Mouse (Mus musculus): ENCODE measurements around the gene 4933434E20Rik.
A peak's percentile ranks its signal among the peaks of the same experiment; 100 is the strongest.

4933434E20Rik gene

DNA sequence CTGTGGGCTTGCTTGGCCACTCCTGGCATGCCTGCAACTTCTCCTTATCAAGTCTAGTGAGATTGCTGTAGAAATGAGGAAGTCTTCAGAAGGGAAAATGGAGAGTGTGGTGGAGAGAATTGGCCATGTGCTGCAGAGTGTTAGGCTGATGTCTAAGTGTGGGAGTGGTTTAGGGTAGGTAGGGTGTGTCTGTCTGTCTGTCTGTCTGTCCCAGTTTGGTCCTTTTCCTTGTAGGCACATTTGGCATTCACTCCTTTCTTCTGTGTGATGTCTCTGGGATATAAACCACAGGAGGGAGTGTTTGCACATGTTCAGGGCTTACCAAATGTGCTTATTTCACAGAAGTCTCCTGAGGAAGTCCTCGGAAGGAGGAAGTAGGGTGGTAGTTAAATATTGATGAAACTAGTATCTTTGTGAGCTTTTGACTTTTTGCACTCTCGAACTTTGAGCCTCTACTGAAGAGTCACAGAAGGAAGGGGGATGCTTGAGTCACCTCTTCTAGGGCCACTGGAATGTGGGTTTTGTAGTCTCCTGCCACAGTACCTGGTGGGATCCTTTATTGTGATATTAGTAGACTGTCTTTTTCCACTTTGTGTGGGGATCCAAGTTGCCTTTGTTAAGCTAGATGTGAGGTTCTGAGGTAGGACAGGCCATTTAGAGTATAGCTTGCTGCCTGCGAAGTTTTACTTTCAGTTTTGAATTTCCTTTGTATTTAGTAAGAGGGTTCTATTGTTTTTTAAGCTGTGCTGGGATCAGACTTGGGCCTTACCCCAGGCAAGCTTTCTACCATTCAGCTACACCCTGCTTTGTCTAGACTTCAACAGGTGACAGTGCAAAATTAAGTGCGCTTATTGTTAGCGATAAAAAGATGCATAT, 30.2 kb downstream of the 4933434E20Rik start:
- DNase-seq = no peak

DNA sequence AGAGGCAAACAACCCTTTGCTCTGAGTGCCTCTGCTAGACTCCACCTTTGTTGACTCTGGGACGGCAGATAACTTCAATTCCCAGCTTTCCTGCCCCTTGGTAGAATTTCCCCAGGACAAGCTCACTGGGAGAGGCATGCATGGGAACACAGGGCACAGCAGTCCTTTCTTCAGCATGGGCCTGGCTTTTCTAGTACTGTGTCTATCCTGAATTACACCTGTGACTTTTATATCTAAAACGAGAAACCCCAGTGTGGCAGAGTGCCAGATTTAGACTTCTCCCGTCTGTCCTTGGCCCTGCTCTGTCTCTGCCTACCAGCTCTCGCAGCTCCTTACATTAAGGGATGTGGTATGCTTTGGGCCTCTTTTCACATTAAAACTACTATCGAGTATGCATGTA, 31.6 kb downstream of the 4933434E20Rik start:
- DNase-seq = peak; percentile 22

DNA sequence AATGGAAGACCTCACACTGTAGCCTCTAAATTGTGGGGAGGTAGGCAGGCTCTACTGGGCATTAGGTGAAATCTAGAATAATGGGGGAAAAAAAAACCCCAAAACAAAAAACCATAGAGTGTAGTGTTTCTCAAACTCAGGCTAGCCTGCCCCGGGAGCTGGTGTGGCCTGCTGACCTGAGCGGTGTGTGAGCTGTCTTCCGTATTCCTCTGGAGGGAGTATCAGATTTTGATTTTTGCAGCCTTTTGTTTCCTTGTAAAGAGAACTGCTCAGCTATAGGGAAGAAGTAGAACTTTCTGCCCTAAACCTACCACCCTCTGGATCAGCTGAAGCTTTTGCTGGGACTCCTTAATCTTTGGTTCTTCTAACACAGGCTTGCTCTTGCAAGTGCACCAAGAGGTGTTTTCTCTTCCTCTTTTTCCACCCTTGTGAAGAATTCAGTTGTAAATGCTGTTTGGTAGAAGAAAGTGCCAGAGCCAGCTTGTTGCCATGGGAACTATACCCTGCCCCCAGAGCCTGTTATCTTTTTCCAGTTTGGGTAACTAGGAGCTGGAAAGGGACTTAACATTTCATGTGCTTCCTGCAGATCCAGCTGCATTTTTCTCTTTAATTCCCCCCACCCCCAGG, 32.4 kb downstream of the 4933434E20Rik start:
- DNase-seq = no peak

DNA sequence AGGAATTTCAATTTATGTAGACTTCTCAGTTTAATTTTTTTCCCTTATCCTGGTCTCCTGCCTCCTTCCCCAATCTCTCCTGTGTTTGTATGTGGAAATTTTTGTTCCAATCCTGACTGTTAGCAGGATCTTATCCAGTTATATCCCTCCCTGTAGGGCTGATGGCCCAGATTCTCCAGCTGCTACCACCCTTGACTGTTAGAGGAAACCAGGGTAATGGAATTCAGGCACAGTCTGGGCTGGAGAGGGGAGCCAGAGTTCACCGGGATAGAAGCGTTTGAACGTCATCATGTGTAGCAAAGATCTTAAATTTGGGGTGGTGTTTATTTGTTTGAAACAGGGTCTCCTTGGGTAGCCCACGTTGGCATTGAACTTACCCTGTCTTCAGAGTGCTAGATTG, 33.4 kb downstream of the 4933434E20Rik start:
- DNase-seq = no peak

DNA sequence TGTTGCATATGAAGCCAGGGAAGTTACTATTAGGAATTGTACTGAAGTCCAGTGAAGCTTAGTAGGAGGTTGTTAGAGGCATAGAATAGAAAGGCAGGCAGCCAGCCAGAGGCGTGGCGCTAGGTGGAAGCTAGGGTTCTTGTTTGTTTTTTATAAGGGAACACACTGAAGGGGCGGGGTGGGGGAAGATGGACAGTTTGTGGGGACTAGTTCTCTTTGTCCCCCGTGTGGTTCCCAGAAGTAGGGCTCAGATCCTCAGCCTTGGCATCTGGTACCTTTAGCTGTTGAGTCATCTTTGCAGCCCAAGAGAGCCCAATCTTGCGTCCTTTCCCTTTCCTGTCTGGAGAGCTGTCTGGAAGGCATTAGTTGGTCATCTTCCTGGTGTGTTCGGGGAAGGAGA, 33.8 kb downstream of the 4933434E20Rik start:
- no peak for DNase-seq

DNA sequence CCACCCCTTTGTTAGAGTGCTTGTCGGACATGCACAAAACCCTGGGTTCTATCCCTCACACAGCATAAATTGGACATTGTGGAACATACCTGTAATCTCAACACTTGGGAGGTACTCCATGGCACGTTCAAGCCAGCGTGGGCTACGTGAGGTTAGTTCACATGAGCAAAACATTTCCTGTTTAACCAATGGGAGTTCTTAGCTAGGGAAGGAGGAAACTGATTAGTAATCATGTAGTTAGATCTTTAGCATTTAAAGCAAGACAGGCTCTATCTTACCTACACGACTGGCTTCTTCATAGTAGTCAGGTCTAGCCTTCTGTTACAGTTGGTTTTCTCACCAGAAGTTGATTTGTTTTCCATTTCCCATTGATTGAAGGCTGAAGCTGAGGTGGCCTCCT, 34.6 kb downstream of the 4933434E20Rik start:
- no peak for DNase-seq

DNA sequence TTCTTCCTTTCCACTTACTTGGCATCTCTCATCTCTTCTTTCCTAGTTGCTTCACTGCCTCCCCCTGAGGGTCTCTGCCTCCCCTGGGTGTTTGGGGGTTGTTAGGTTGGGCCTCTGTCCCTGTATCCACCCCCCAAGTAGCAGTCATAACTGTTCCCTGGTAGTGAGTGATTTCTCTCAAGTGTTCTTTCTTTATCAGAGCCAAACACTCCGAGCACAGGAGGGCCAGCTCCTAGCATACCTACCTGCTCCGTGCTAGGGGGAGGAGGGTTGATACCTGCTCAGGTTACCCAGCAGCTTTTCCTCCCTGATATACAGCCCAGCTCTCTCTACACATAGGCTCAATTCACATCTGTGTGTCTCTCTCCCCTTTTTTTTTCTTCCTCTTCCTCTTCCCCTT, 37.2 kb downstream of the 4933434E20Rik start:
- no peak for DNase-seq

DNA sequence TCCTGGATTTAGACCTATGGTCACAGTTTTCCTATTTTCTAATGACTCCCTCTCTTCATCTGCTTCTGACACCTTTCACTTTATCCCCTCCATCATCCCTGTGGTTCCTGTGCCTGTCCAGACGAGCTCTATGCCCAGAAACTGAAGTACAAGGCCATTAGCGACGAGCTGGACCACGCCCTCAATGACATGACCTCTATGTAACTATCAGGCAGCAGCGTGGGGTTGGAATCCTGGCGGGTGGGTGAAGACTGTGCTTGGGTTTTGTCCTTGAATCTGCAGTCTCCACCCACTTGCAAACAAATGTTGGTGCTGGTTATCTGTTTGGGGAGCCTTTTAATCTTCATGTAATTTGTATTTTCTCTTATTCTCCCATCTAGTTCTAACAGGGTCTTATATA, 39.5 kb downstream of the 4933434E20Rik start:
- DNase-seq = no peak

DNA sequence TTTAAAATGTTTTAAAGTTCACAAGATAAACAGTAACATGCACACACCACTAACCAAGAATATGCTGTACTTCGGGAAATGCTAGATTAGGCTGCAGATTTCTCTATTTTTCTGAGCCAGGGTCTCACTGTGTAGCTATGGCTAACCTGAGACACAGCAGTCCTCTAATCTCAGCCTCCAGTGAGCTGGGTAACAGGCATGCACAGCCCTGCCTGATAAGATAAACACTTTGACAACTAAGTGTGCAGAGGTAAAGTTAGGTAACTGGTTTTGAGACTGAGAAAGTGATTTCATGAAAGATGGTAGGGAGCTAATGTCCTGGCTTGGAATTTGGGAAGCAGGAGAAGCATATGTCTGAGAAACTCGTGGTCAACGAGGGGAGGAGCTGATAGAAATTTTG, 43.0 kb downstream of the 4933434E20Rik start:
- DNase-seq = no peak

DNA sequence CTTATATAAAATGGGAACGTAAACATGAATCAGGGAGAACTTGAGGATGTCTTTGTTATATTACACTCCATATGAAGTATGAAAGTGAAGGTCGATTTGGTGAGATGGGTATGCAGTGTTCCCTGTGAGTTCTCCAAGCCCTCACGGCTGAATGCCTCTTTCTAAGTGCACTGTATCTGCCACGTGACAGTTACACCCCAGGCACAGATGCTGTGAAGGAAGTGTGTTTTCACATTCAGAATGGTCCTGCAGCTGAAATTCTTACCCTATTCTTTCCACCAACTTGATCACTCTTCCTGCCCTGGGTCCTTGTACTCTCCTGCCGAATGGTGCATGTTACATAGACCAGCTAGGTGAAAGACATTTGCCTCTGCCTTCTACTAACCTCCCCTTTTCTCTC, 46.5 kb downstream of the 4933434E20Rik start:
- no peak for DNase-seq

DNA sequence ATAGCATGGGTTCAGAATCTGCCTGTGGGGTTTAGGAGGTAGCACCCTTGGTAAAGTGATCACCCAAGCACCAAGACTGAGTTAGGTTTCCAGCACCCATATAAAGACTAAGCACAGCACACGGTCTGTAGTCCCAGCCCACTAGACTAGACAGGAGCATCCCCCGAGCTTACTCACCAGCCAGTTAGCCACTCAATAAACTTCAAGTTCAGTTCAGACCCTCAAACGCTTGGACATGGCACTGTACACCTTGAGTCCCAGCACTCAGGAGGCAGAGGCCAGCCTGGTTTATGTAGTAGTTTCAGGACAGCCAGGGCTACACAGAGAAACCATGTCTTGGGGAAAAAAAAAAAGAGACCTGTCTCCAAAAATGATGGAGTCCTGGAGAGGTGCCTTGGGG, 49.6 kb downstream of the 4933434E20Rik start:
- DNase-seq = no peak

DNA sequence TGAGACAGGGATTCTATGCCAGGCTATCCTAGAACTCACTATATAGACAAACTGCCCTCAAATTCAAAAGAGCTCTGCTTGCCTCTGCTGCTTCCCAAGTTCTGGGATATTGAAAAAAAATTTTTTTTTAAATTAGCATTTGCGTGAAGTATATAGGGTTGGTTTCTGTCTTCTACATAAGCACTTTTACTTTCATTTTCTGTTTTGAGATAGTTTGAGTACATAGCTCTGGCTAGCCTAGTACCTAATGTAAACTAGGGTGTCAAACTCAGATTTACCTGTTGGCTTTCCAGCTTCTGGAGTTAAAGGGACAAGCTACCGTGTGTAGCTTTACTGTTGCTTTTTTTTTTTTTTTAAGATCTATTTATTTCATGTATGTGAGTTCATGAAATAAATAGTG, 50.2 kb downstream of the 4933434E20Rik start:
- DNase-seq = no peak

DNA sequence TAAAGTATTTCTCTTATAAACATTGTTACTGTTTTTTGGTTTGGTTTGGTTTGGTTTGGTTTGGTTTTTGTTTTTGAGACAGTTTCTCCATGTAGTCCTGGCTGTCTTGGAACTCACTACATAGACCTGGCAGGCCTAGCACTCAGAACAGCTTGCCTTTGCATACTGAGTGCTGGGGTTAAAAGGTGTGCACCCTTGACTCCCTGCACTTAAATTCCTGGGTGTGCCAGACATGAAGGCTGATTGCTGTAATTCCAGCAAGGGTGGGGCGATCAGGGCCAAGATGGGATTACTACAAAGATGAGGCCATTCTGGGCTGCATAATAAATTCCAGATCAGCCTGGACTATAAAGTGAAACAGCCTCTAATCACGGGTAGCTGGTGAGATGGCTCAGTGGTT, 50.8 kb downstream of the 4933434E20Rik start:
- DNase-seq = no peak

DNA sequence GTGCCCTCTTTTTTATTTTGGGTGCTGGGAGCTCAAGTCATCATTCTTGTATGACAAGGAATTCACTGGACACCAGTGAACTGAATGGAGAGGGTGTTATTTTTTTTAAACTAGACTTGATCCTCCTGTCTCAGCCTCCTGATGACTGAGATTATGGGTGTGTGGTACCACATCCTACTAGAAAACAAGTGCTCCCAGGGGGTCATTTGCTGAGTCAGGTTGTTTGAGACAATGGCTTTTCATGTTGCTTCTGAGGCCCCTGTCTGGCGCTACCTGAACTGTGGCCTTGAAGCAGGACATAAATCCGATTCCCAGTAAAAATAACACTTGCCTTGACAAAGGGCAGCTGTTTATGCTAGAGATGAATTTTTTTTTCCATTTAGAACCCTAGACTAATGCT, 51.7 kb downstream of the 4933434E20Rik start:
- DNase-seq = no peak

DNA sequence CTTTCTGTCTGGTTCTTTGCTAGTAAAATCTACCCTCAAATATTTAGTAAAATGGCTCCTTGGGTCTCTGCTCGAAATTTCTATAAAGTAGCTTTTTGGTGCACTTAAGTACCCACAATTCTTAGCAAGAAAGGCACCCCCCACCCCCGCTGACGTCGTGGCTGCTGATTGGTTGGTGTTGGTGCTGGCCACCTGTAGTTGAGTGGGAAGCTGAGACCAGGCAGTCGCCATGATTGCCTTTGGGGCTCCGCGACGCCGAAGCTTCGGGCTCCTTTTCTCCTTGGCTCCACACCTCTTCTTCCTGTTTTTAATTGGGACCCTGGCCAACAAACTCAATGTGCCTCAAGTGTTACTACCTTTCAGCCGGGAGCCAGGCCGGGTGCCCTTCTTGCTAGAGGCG, 52.5 kb downstream of the 4933434E20Rik start, which contains the start of gene Nup210l:
TSS of gene Nup210l (plus strand) at position 195 of the 400 bp plus-strand sequence.
- no peak for DNase-seq

DNA sequence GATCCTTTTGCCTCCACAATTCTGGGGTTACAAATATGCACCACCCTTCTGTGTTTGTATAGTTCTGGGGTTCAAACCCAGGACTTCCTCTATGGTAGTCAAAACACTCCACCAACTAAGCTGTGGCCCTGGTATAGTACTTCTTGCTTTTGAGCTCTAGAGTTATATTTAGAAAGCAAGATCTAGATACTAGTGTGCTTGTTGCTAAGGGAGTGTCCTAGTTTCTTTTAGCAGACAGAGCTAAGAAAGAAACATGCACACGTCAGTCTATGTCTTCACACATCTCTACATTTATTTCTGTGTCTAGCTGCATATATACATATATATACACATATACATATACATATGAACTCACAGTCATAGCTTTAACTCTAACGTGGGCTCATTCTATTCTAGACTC, 60.3 kb downstream of the 4933434E20Rik start:
- no peak for DNase-seq

DNA sequence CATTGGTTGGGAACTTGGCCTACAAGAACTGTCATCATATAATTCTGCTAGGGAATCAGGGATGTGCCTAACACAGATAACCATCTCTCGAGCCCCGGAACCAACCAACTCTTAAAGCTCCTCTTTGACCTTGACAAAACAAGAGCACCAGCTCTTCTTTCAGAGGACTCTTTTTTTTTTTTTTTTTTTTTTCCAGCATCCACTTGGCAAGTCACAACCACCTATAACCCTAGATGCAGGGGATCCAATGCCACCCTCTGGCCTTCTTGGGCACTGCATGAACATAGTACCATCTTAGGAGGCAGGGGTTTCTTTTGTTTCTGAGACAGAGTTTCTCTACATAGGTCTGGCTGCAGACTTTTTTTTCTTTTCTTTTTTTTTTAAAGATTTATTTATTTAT, 62.9 kb downstream of the 4933434E20Rik start:
- DNase-seq = no peak

DNA sequence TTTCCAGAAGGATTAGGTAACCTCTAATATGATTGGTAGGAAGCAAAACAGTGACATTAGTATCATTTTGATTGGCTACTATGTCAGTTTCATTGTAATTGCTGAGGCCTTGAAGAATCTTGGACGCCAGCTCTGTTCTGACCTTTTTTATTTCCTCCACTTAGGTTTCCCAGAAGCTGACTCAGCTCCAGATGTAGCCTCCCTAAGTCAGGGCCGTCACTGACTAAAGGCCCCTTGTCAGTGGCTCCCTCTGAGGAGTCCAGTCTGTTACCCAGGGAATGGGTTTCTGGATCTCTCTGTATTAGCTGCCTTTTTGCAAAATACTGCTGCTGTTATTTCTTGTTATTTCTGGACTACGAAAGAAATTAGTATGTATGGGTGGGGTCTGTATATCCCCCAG, 64.1 kb downstream of the 4933434E20Rik start:
- no peak for DNase-seq
